Mouse (Mus musculus) small intestine, adult 2 months (tissue): ENCODE measurements around the gene Tmcc1.
"Not testable (repeated sequence)": the region's sequence is repeated elsewhere in the genome, so short reads cannot be mapped to it uniquely, and the experiment has no call there.

Experiments used
- CTCF ChIP-seq: fragments of 200-500 bp; IDR thresholded peaks from 2 replicates; pipeline ENCODE4 v1.5.1; 2012; ENCODE audit warnings: low read depth, mild to moderate bottlenecking, control low read depth, inconsistent platforms, low read length, moderate library complexity, mixed read lengths; ENCODE audit not compliant: insufficient replicate concordance, insufficient read length; ENCODE audit errors: extremely low read depth
- POLR2A ChIP-seq: fragments of 200-500 bp; IDR thresholded peaks from 2 replicates; pipeline ENCODE4 v1.6.1; 2012; ENCODE audit warnings: low read depth, mild to moderate bottlenecking, control low read depth, inconsistent platforms, low read length, moderate library complexity

DNA sequence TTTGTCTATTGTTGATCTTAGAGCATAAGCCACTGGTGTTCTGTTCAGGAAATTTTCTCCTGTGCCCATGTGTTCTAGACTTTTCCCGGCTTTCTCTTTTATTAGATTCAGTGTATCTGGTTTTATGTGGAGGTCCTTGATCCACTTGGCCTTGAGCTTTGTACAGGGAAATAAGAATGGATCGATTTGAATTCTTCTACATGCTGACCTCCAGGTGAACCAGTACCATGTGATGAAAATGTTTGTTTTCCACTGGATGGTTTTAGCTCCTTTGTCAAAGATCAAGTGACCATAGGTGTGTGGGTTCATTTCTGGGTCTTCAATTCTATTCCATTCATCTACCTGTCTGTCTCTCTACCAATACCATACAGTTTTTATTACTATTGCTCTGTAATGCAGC is 41.5 kb upstream of the Tmcc1 start:
- not testable (repeated sequence) for TF ChIP-seq CTCF, POLR2A
